Mouse (Mus musculus) midbrain, embryonic 14.5 days (tissue): Measurements from ENCODE around the gene Fam131a. TPM values are rescaled to one million over a fixed set of nuclear protein-coding genes. Genes with fewer than 3 reads are reported as not detected.

Source experiments
- ATAC-seq: fragments of 200-750 bp; cut with Nextera tagmentation; 2 replicates; pipeline ENCODE4 v1.8.0; 2017; ENCODE audit warnings: moderate number of reproducible peaks, moderate library complexity; ENCODE audit not compliant: low FRiP score, low TSS enrichment
- DNase-seq: peaks from one replicate; pipeline ENCODE4 v3.0.0-alpha.2; 2015
- H3K27ac ChIP-seq: fragments of 300-500 bp; sonication (generic); replicated peaks from 2 replicates; pipeline ENCODE4 v1.5.1; 2014; ENCODE audit warnings: mild to moderate bottlenecking, low read depth, low read length, moderate library complexity
- H3K27me3 ChIP-seq: fragments of 300-500 bp; sonication (generic); 2 replicates; pipeline ENCODE4 v1.6.1; 2014; ENCODE audit warnings: low read length, control low read depth, mixed read lengths; ENCODE audit not compliant: control insufficient read depth, insufficient read depth
- H3K36me3 ChIP-seq: fragments of 300-500 bp; sonication (generic); 2 replicates; pipeline ENCODE4 v1.6.1; 2014; ENCODE audit warnings: low read length, control low read depth; ENCODE audit not compliant: control insufficient read depth, insufficient read depth
- H3K4me1 ChIP-seq: fragments of 300-500 bp; sonication (generic); 2 replicates; pipeline ENCODE4 v1.6.1; 2014; ENCODE audit warnings: mild to moderate bottlenecking, antibody characterized with exemption, low read length, control low read depth; ENCODE audit not compliant: control insufficient read depth, insufficient read depth
- H3K4me2 ChIP-seq: fragments of 300-500 bp; sonication (generic); 2 replicates; pipeline ENCODE4 v1.6.1; 2014; ENCODE audit warnings: mild to moderate bottlenecking, low read length, moderate library complexity
- H3K4me3 ChIP-seq: fragments of 300-500 bp; sonication (generic); replicated peaks from 2 replicates; pipeline ENCODE4 v1.5.1; 2014; ENCODE audit warnings: low read depth, low read length
- H3K9ac ChIP-seq: fragments of 300-500 bp; sonication (generic); replicated peaks from 2 replicates; pipeline ENCODE4 v1.6.1; 2014; ENCODE audit warnings: mild to moderate bottlenecking, low read length, moderate library complexity
- H3K9me3 ChIP-seq: fragments of 300-500 bp; sonication (generic); 2 replicates; pipeline ENCODE4 v1.6.1; 2016; ENCODE audit warnings: low read length, control low read depth, mixed read lengths; ENCODE audit not compliant: control insufficient read depth
- WGBS: fragments of 180-500 bp; shearing (Covaris S2); extraction: QIAGEN DNeasy Blood & Tissue Kit; methylation state at CpG from one replicate; pipeline ENCODE4 v1.1.7; 2014; 5-methylcytosine and 5-hydroxymethylcytosine counted together
- polyA plus RNA-seq: library from polyadenylated mRNA; unstranded; fragments of >200 nt; fragmentation: Nextera tagmentation; extraction: Ambion mirVana; gene quantifications from 2 replicates; pipeline ENCODE4 v1.2.1, GENCODE M21; 2014

The Fam131a gene
- polyA plus RNA-seq, 1 experiment from 2014 or later: 45.3 TPM

DNA sequence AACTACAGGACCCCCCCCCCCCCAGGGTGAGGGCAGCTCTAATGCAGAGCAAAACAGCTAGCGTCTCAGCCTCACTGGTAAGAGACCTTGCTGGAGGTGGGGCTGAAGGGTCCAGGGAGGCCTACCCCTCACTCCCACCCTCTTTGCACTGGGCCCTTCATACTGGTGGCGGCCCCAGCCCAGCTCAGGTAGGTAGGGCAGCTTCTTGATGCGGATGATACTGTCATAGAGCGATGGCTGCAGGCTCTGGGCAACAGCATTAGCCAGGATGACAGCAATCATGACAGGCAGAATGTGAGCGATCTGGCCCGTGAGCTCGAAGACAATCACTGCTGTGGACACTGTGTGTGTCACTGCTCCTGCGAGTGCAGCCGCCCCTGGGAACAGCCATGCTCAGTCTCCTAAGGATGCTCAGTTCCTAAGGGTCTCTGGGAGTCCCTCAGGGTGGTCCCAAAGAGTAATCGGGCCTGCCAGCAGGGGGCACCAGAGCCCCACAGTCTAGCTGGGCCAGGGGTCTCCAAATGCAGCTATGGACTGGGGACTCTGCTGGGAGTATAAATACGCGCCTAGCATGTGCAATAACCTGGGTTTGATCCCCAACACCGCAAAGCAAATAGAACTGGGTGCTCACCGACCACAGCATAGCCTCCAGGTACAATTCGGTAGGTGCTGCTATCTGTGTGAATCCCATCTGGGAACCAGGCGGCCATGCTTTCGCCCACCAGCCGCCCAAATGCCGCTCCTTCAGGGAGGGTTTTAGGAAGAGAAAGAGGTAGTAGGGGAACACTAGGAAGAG lies 16.1 kb downstream of the Fam131a start:
- Histone ChIP-seq H3K27me3 (no peaks in the 10 kb centered on the region), H3K4me3 (no peak overlapping the region), H3K36me3 (peaks cover 80% of the 10 kb centered on the region), H3K4me2 (no peak overlapping the region), H3K27ac (no peak overlapping the region), H3K9ac (no peak overlapping the region), H3K4me1 (peaks cover 5% of the 10 kb centered on the region), H3K9me3 (no peaks in the 10 kb centered on the region)
- ATAC-seq (peak; percentile 53; the same call in 1 of the 2 replicates), DNase-seq (peak; percentile 84)
- WGBS: 71% methylated on average over 19 of the region's 19 CpGs

- H3K4me2 ChIP-seq: no peak overlapping the region
- no peaks in the 10 kb centered on the region for H3K9me3 ChIP-seq
- no peak overlapping the region for H3K27ac ChIP-seq
- H3K4me1 ChIP-seq: peaks cover 16% of the 10 kb centered on the region
- H3K4me3 ChIP-seq: no peak overlapping the region
- ATAC-seq (no peak), DNase-seq (no peak)
- peaks cover 73% of the 10 kb centered on the region for H3K36me3 ChIP-seq
- H3K27me3 ChIP-seq: no peaks in the 10 kb centered on the region
- WGBS: 94% methylated on average over 11 of the region's 11 CpGs
- H3K9ac ChIP-seq: no peak overlapping the region
Observed at GRCm38 (mm10) chr16:20710370-20710769, 17.3 kb downstream of the Fam131a start.

- ATAC-seq (no peak), DNase-seq (no peak)
- Histone ChIP-seq H3K36me3 (peaks cover 70% of the 10 kb centered on the region), H3K9me3 (no peaks in the 10 kb centered on the region), H3K4me3 (no peak overlapping the region), H3K9ac (no peak overlapping the region), H3K4me1 (peaks cover 20% of the 10 kb centered on the region), H3K27ac (no peak overlapping the region), H3K27me3 (no peaks in the 10 kb centered on the region), H3K4me2 (no peak overlapping the region)
- WGBS: 84% methylated on average over 4 of the region's 4 CpGs
Observed at GRCm38 (mm10) chr16:20710810-20711209, 17.8 kb downstream of the Fam131a start.

DNA sequence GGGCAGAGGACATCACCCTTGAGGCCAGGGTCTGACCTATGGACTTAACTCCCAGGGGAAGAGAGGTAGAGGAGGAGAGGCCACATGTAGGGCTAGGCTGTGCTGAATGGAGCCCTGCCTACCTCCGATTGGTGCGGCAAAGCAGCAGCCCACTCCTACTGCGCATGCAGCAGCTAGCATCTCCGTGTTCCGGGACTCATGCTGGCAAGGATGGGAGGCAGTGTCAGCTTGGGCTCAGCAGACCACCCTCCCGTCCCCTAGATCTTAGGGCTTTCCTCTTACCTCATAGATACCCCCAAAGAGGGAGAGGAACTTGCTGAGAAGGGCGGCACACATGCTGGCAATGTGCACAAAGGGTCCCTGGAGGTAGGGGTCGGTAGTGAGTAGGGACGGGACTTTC lies 19.1 kb downstream of the Fam131a start:
- H3K9me3 ChIP-seq: no peaks in the 10 kb centered on the region
- no peak overlapping the region for H3K4me2 ChIP-seq
- no peak overlapping the region for H3K27ac ChIP-seq
- H3K4me3 ChIP-seq: no peak overlapping the region
- no peaks in the 10 kb centered on the region for H3K27me3 ChIP-seq
- DNase-seq: no peak
- no peak overlapping the region for H3K9ac ChIP-seq
- WGBS: 76% methylated on average over 9 of the region's 9 CpGs
- peaks cover 25% of the 10 kb centered on the region for H3K4me1 ChIP-seq
- H3K36me3 ChIP-seq: peaks cover 60% of the 10 kb centered on the region
- ATAC-seq: no peak

DNA sequence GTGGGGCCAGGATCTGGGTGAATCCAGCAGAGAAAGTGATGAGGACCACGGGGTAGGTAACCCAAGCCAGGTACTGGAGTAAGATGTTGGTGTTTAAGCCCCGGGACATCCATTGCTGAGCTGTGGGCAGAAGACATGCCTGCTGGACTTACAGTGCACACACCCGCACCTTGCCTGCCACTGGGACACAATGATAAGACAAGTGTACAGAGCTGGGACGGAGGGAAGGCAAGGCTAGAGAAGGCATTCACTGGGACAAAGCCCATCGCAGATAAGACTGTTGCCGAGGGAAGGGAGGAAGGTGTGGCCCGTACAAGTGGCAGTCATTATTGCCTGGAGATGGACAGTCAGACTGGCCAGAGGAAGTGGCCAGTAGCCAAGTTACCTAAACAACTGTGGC lies 19.8 kb downstream of the Fam131a start:
- peaks cover 53% of the 10 kb centered on the region for H3K36me3 ChIP-seq

DNA sequence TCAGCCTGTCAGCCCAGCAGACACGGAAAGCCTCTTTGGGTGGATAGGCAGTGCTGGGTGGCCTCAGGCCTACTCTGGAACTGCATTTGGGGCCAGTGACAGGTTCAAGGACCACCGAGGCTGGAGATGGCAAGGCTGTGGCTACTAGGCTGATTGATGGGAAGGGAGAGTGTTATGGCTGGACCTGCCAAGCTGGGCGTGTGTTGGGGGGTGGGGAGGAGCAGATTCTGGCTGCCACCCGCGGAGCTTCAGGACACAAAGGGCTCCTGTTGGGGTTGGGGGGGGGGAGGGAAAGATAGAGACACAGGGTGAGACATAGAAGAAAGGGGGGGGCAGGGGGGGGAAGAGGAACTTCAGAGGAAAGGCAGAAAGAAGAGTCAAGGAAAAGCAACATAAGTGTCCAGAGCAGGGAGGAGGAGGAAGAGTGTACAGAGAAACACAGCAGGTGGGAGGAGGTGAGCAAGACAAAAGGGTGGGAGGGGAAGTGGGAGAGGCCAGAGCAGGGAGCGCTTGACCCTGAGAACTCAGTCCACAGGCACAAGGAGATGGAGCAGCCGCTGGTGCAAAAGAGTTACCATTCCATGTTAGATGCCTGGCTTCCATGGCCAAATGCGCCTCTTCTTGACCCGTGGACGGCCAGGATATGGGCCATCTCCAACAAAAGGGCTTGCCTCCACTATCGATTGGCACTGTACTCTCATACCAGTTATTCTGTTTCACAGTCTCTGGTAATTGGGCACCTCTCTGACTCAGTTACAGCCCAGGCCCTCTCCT lies 21.5 kb downstream of the Fam131a start:
- 11% methylated on average over 11 of the region's 11 CpGs for whole genome bisulfite sequencing
- Histone ChIP-seq H3K27me3 (no peaks in the 10 kb centered on the region), H3K36me3 (peaks cover 37% of the 10 kb centered on the region), H3K4me2 (peak overlapping the region; percentile 94), H3K4me3 (peak overlapping the region; percentile 66), H3K9ac (peak overlapping the region; percentile 78; the same call in 1 of the 2 replicates), H3K27ac (no peak overlapping the region), H3K4me1 (peaks cover 31% of the 10 kb centered on the region), H3K9me3 (no peaks in the 10 kb centered on the region)
- DNase-seq (no peak), ATAC-seq (no peak)

More for the DNA sequence above, 19.8 kb downstream of the Fam131a start:
- Histone ChIP-seq H3K4me1 (peaks cover 25% of the 10 kb centered on the region), H3K27me3 (no peaks in the 10 kb centered on the region), H3K4me3 (no peak overlapping the region), H3K9me3 (no peaks in the 10 kb centered on the region), H3K9ac (no peak overlapping the region), H3K4me2 (no peak overlapping the region), H3K27ac (no peak overlapping the region)
- WGBS: 92% methylated on average over 7 of the region's 7 CpGs
- ATAC-seq (no peak), DNase-seq (no peak)

DNA sequence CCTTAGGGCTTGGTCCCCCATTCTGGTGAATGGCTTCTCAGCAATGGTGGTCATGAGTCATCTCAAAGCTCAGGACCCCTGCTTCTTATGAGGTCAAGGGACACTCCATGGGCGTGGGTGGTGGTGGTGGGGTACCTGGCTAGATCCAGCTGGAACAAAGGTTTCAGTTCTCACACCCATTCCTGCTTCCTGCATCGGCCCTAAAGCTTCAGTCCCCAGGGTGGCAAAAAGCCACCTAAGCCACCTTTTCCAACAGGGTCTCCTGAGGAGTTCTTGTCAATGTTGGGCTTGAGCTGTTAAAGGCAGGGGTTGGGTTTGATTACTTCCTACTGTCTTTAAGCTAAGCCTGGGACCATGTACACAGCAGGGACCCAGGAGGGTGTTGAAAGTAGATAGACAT lies 22.1 kb downstream of the Fam131a start:
- 54% methylated on average over 2 of the region's 2 CpGs for WGBS
- Histone ChIP-seq H3K36me3 (peaks cover 34% of the 10 kb centered on the region), H3K27me3 (no peaks in the 10 kb centered on the region), H3K9ac (peak overlapping the region; percentile 78), H3K27ac (no peak overlapping the region; the same call in 1 of the 2 replicates), H3K4me2 (peak overlapping the region; percentile 94), H3K4me1 (peaks cover 31% of the 10 kb centered on the region), H3K4me3 (peak overlapping the region; percentile 66), H3K9me3 (no peaks in the 10 kb centered on the region)
- no peak for DNase-seq
- no peak for ATAC-seq

- DNase-seq (no peak), ATAC-seq (no peak)
- Histone ChIP-seq H3K4me1 (peaks cover 31% of the 10 kb centered on the region), H3K4me3 (peak overlapping the region; percentile 66), H3K27me3 (no peaks in the 10 kb centered on the region), H3K36me3 (peaks cover 34% of the 10 kb centered on the region), H3K27ac (peak overlapping the region; percentile 89), H3K4me2 (peak overlapping the region; percentile 94), H3K9ac (peak overlapping the region; percentile 78), H3K9me3 (no peaks in the 10 kb centered on the region)
- WGBS: 0% methylated on average over 12 of the region's 12 CpGs
Observed at GRCm38 (mm10) chr16:20715566-20715965, 22.5 kb downstream of the Fam131a start.
